Mouse (Mus musculus) heart, postnatal 25 days (tissue): ENCODE measurements at regions not wholly inside any gene's neighbourhood (a gene's known extent, or its start where the extent isn't known, plus 50 kb on each side); places are given as distances from the start of the nearest gene placed in this dataset.
"Not testable (repeated sequence)": the region's sequence is repeated elsewhere in the genome, so short reads cannot be mapped to it uniquely, and the experiment has no call there.

ENCODE experiments used
- DNase-seq: peaks from one replicate; pipeline ENCODE4 v3.0.0; 2022; ENCODE audit warnings: low spot score
- intact Hi-C: fragments of 180-260 bp; cut with DNase I; formaldehyde crosslinking; loops from one replicate; pipeline ENCODE4 v1.15.1; 2025

- intact Hi-C loops, result no loop called here
- DNase-seq, result no peak
Observed at GRCm38 (mm10) chr12:8417127-8417790, 82.5 kb downstream of the Rhob start.

- DNase-seq, result no peak
- intact Hi-C loops, result no loop called here
Observed at GRCm38 (mm10) chr12:8412125-8412524, 87.7 kb downstream of the Rhob start.

- DNase-seq, result no peak
- intact Hi-C loops, result no loop called here
Observed at GRCm38 (mm10) chr12:8410410-8411341, 89.1 kb downstream of the Rhob start.

- DNase-seq, result no peak
- intact Hi-C loops, result no loop called here
Observed at GRCm38 (mm10) chr12:8402084-8402483, 88.9 kb downstream of the Hs1bp3 start.

- intact Hi-C loops, result no loop called here
- DNase-seq, result no peak
Observed at GRCm38 (mm10) chr12:8401376-8401775, 88.1 kb downstream of the Hs1bp3 start.

- DNase-seq, result no peak
- intact Hi-C loops, result no loop called here
Observed at GRCm38 (mm10) chr12:8400345-8401130, 87.3 kb downstream of the Hs1bp3 start.

- intact Hi-C loops, result no loop called here
- DNase-seq, result no peak
Observed at GRCm38 (mm10) chr12:8398852-8399251, 85.6 kb downstream of the Hs1bp3 start.

GRCm38 (mm10) chr12:8396408-8396807 lies 83.2 kb downstream of the Hs1bp3 start:
- DNase-seq, intact Hi-C loops: not testable (repeated sequence)

GRCm38 (mm10) chr12:8394894-8395297 lies 81.7 kb downstream of the Hs1bp3 start:
- intact Hi-C loops, result no loop called here

GRCm38 (mm10) chr12:8393976-8394375 lies 80.7 kb downstream of the Hs1bp3 start:
- intact Hi-C loops, result no loop called here

More at GRCm38 (mm10) chr12:8394894-8395297, 81.7 kb downstream of the Hs1bp3 start:
- DNase-seq, result peak; percentile 50

More at GRCm38 (mm10) chr12:8393976-8394375, 80.7 kb downstream of the Hs1bp3 start:
- DNase-seq, result no peak
